Mouse (Mus musculus): ENCODE results near the gene Carmil1.

Gene Carmil1

DNA sequence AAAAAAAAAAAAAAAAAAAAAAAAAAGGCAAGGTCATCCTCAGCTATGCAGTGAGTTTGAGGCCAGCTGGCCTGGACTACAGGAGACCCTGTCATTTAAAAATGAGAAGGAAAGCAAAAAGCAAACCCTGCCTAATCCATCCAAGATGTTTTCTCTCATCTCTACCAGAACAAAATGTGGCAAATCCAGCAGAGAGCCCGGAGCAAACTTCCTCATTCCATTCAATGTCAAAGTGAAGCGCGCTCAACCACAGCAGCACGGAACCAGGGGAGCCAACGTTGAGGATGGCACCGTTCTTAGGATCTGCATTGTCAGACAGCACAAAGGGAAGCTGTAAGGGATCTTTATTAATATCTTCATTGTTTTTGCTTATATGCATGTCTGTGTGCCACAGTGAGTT, 22.8 kb downstream of the Carmil1 start:
- no peak for DNase-seq

DNA sequence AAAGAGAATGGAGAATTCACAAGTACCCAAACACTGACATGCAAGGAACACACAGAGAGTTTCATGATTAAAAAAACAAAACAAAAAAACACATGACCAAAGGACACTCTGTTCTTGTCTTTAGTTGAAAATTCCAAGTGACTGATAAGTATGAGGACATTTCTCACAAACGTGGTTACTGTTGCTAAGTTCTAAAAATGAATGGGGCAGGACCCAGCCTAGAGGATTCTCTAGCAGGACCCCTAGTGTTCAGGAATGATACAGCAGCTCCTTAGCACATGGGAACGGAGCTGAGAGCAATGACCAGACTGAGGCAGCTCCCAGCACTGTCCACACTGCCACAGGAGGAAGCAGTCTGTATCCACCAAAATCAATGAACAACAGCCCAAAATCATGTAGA, 26.6 kb downstream of the Carmil1 start:
- peak in 1 of 2 experiments; percentile 55 for DNase-seq

DNA sequence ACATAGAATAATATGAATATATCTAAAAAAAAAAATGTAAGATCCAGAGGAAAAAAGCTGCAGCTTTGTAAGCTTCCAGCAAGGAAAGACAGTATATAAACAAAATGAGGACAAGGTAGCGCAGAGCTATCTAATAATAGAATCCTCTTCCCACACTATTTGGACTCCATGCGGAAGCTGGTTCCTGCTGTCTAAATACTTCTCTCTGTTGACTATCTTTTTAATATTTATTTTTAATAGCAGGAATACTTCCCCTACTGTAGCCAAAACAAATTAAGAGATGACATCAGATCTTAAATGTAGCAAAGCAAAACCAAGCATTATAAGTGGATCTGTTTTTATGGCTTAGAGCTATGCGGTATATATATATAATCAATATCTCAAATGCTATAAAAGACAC, 27.0 kb downstream of the Carmil1 start:
- no peak for DNase-seq

DNA sequence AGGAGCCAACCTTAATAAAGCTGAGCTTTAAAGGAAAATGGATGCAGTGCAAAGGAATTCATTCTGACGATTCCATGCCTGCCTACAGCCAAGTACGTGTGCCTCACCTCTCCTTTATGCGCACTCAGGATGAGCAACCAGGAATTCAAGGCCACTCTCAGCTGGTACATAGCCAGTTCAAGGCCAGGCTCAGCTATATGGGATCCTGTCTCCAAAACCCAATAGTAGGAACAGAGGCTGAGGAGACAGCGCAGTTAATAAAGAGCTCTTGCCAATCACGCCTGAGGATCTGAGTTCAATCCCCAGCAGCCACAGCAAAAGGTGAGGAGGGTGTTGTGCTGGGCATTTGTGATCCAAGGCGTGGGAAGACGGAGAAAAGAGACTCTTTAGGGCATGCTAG, 29.4 kb downstream of the Carmil1 start:
- no peak for DNase-seq

- DNase-seq = no peak
Measured at GRCm38 (mm10) chr13:24247928-24248327, 32.7 kb downstream of the Carmil1 start.

DNA sequence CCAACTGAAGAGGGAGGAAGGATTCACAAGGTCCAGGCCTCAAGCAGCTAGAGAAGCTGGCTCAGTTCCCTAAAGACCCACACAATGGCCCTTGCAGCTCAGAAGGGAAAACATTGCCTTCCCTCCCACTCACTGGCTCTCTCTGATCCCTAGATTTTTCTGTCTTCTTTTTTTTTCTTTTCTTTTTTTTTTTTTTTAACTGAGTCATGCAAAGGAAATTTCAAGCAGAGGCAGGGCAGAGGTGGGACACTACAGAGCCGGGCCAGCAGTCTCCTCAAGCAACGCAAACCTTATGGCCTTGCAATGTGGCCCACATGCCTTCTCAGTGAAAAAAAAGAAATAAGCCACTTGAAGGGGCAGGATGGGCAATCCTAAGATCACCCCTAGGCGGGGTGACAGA, 33.2 kb downstream of the Carmil1 start:
- no peak for DNase-seq

GRCm38 (mm10) chr13:24246266-24246665, 34.3 kb downstream of the Carmil1 start:
- no peak for DNase-seq

DNA sequence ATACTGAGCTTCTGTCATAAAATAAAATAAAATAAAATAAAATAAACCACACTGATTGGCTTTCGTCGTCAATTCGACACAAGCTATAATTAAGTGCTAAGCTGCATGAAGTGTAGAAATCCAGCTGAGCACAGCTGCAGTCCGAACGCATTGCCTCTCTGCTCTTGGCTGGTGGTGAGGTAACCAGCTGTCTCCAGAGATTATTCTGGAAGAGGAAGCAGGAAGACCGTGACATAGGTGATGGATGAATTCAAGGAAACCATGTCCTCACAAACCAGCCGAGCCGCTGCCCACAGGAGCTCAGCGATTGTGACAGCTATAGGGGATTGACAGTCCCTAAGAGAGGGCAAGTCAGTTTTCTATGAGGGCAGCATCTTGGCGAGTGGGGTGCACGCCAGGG, 36.0 kb downstream of the Carmil1 start:
- DNase-seq = no peak

DNA sequence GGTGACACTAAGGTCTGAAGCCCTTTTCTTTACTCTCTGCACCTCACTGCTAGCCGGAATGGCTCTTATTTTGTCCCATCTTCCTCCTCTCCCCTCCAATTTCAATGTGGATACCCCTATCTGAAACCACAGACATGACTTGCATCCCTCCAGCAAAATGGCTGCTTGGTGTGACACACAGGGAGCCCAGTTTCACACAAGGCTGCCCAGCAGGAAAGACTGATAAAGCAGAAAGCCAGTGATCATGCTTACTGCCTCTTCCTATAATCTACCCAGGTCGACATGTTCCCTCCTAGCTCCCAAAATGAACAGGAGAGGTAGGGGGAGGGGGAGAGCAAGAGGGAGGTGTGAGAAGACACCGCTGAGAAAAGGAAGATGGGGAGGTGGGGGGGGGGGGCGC, 36.6 kb downstream of the Carmil1 start:
- DNase-seq = no peak

GRCm38 (mm10) chr13:24242429-24243106, 38.0 kb downstream of the Carmil1 start:
- DNase-seq = no peak

DNA sequence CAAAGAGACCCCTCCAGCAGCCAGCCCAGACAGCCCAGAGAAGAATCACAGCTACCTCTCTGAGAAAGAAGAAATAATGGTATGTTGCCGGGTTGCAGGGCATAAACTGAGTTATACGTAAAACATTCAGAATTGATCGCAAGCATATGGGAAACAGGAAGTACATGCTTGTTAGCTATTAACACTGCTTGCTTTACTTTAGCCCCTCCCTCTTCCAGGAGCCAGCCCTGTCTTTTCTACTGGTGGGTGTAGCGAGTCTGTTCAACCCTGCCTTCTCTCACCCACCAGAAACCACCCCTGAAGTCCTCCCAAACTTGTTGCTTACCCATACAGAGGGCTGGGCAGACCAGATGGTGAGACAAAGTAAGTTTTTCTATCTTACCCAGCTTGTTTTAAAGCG, 39.4 kb downstream of the Carmil1 start:
- DNase-seq = no peak

DNA sequence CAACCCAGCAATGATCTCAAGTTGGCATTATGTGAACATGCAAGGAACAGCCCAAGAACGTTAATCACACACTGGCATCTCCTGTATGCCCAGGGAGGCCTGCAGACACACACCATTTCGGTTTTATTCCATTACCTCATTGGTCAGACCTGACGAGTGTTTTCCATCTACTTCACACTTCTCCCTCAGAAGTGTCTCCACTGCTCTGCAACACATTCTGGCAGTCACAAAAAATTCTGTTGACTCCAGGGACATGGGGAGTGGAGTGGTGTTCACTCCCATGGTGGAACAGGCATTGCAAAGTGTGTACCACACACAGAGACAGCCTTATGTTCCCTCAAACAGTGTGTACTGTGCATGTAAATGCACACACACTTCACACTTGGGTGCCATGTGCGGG, 40.2 kb downstream of the Carmil1 start:
- DNase-seq = no peak

GRCm38 (mm10) chr13:24238456-24239120, 42.0 kb downstream of the Carmil1 start:
- DNase-seq = no peak

- peak; percentile 20 to 34 for DNase-seq
Measured at GRCm38 (mm10) chr13:24236736-24237135, 43.9 kb downstream of the Carmil1 start.

DNA sequence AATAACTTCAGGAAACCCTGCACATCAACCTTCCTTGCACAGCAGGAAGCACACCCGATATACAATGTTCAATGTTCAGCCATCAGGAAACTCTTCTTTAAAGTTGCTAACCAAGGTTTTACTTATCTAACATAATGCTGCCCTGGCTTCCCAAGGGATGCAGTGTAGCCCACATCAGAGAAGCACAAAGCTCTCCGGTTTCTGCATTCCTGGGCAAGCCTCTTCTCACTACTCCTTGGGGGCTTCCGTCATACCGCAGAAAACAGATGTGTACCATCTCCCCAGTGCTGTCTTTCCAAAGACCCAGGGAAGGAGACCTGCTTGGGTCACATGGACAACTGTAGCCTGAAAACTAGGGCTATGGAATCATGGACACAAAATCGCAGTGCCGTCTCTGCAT, 47.8 kb downstream of the Carmil1 start:
- DNase-seq = no peak

DNA sequence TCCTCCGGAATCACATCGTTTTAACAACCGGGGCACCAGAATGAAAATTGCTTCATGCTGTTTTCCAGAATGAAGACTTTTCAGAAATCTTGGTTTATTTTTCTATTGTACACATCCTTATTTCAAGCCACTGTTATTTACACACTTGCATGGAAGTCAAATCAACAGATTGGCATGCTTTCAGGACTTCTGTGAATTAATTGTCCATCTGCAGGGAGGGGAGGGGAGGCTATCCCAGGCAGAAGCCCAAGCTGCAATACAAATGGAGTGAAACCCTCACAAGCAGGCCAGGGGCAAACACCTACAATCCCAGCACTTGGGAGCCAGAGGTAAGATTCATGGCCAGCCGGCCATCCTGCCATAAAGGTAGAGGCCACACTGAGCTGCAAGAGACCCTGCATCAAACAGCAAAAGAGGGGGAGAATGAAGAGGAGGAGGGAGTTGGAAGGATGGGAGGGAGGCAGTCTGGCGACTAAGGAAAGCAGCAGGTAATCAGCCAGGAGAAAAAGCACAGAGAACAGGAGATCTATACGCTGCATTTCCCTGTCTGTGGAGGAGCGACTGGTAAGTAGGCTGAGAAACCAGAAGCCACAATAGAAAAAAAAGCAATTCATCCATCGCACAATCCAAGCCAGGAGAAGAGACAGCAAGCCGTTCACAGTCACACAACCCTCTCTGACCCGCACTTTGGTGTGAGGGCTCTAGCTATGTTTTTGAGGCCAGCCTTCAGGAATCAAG, 48.7 kb downstream of the Carmil1 start:
- no peak for DNase-seq

DNA sequence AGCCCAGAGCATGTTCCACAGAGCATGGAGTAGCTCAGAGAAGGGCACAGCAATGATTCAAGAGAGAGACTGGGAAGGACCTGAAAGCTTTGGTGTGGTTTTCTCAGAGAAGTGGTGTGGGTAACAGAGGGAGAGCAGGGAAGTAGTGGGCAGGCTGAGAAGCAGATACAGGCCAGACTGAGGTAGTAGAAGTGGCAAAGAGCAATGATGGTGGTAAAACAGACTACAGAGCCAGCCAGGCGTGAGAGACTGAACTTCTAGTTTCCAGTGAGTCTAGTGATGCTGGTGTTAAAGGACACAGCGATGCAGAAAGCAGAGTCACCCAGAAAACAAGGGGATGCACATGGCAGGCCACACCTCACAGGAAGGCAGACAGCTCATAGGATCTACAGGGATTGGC, 49.4 kb downstream of the Carmil1 start:
- no peak for DNase-seq

- DNase-seq = no peak
Measured at GRCm38 (mm10) chr13:24230541-24231095, 50.0 kb downstream of the Carmil1 start.

GRCm38 (mm10) chr13:24223425-24224201, 57.0 kb downstream of the Carmil1 start:
- no peak for DNase-seq

GRCm38 (mm10) chr13:24220441-24220970, 60.1 kb downstream of the Carmil1 start:
- no peak for DNase-seq

- no peak for DNase-seq
Measured at GRCm38 (mm10) chr13:24211229-24211628, 69.4 kb downstream of the Carmil1 start.

DNA sequence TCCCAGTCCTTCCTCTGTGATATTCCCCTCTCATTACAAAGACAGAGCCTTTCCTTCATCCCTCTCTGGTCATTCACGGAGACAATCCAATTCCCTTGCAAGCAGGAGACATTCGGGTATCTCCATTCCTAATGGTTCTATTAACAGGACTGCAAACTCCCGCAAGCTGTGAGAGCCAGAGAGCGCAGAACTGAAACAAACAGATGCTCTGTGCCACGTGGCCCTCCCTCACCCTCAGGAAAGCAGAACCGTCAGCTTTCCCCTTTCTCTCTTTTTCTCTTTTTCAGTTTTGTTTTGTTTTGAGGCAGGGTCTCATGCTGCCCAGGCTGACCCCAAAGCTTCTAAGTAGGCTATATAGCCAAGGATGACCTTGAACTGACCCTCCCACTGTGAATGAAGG, 74.5 kb downstream of the Carmil1 start:
- DNase-seq = no peak

- no peak for DNase-seq
Measured at GRCm38 (mm10) chr13:24202314-24202713, 78.3 kb downstream of the Carmil1 start.

All from cerebellum, postnatal 36 days (tissue).